Mouse (Mus musculus): ENCODE results near the gene Steap4. TPM values are rescaled to one million over a fixed set of nuclear protein-coding genes. Genes with fewer than 3 reads are reported as not detected.
A peak's percentile ranks its signal among the peaks of the same experiment; 100 is the strongest.

Gene Steap4
- total and polyA plus RNA-seq, 3 experiments: 23.4 to 29.3 (median 24.6) TPM

DNA sequence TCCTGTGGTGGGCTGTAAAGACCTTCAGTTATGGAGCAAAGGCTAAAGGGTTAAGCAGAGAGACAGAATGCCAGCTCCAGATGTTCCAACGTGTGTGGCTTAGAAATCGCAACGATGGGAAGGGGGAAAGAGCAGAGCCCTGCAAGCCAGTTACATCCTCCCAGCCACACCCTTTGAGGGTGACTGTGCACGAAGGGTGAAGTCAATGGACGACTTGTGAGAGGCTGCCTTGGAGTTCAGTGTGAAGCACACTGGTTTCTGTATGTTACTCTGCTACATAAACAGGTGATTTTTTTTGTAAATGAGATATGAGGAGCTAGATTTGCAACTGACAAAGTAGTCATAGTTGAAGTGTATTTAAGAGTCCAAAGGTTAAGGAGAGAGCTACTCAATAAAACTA, 33.5 kb downstream of the Steap4 start:
- Histone ChIP-seq H3K79me2 (replicated peaks; ENCODE audit: control insufficient read depth, insufficient read depth, low read length) (no peaks in the 10 kb centered on the region), H3K9ac (ENCODE audit: low read depth, low read length) (peak overlapping the region; percentile 38), H3K27me3 (ENCODE audit: control insufficient read depth, insufficient read depth, low read length) (no peaks in the 10 kb centered on the region), H3K4me3 (no peak overlapping the region), H3K36me3 (ENCODE audit: control insufficient read depth, insufficient read depth, low read length) (no peaks in the 10 kb centered on the region), H3K27ac (no peak overlapping the region), H3K4me1 (ENCODE audit: control insufficient read depth, insufficient read depth, low read length) (no peaks in the 10 kb centered on the region; the same call in 1 of the 2 replicates)
- no peak for DNase-seq
- intact Hi-C loops (cut with DNase I): no loop called here
- TF ChIP-seq EP300 (IDR thresholded peaks at IDR 0.05; ENCODE audit: insufficient read depth, low read depth, low read length) (no peak), CTCF (IDR thresholded peaks at IDR 0.05) (no peak), POLR2A (IDR thresholded peaks at IDR 0.05; ENCODE audit: insufficient read depth, low read depth, low read length) (no peak)
- 43% methylated on average over 5 of the region's 5 CpGs for WGBS

DNA sequence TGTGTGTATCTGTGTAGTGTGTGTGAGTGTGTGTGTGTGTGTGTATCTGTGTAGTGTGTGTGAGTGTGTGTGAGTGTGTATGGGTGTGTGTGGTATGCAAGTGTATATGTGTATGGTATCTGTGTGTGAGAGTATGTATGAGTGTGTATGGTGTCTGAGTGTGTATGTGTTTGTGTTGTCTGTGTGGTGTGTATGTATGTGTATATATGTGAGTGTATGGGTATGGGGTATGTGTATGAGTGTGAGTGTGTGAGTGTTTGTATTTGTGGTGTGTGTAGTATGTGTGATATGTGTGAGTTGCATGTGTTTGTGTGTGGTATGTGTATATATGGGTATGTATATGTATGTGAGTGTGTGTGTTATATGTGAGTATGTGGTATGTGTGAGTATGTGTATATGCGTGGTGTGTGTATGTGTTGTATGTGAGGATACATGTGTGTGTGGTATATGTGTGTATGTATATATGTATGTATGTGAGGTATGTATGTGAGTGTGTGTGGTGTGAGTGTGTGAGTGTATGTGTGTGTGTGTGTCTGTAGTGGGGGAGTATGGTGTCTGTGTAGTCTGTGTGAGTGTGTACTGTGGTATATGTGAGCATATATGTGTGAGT, 35.1 kb downstream of the Steap4 start:
- intact Hi-C loops (cut with DNase I): no loop called here
- no peak overlapping the region for H3K27ac ChIP-seq
- WGBS: 98% methylated on average over 1 of the region's 1 CpGs
- no peak overlapping the region for H3K9ac ChIP-seq (ENCODE audit: low read depth, low read length)
- H3K36me3 ChIP-seq (ENCODE audit: control insufficient read depth, insufficient read depth, low read length): no peaks in the 10 kb centered on the region
- no peak for TF ChIP-seq CTCF (IDR thresholded peaks at IDR 0.05)
- no peak overlapping the region for H3K4me3 ChIP-seq
- H3K4me1 ChIP-seq (ENCODE audit: control insufficient read depth, insufficient read depth, low read length): no peaks in the 10 kb centered on the region; the same call in 1 of the 2 replicates
- no peaks in the 10 kb centered on the region for H3K27me3 ChIP-seq (ENCODE audit: control insufficient read depth, insufficient read depth, low read length)
- no peaks in the 10 kb centered on the region for H3K79me2 ChIP-seq (replicated peaks; ENCODE audit: control insufficient read depth, insufficient read depth, low read length)
- DNase-seq: no peak

DNA sequence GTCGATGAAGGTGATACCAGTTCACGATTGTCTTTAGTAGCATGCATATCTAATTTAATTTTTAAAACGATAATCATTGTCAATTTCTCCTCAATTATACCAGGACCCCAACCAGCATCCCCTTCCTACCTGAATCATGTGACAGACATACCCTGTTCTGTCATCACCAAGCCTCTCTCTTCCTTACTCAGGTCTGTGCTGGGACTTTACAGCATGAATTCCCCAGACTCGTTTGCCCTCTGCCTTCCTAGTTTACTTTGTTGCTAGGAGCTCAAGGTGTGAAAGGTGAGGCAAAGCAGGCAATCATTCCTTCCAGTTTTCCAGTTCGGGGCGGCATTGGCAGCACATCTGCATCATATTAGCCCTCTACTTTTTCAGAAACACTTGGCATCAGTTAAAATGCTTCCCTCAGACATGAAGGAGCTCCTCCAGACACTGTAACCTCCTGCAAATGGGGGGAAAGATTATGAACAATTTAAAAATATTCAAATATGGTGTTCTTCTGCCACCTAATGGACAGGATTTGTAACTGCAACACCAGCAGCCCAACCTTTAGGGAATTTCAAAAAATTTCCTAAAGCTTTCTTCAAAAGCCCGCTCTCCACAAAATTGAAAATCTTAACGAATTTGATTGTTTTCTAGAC, 36.3 kb downstream of the Steap4 start:
- Histone ChIP-seq H3K36me3 (ENCODE audit: control insufficient read depth, insufficient read depth, low read length) (no peaks in the 10 kb centered on the region), H3K27me3 (ENCODE audit: control insufficient read depth, insufficient read depth, low read length) (no peaks in the 10 kb centered on the region), H3K79me2 (replicated peaks; ENCODE audit: control insufficient read depth, insufficient read depth, low read length) (no peaks in the 10 kb centered on the region), H3K4me3 (no peak overlapping the region), H3K27ac (no peak overlapping the region), H3K4me1 (ENCODE audit: control insufficient read depth, insufficient read depth, low read length) (no peaks in the 10 kb centered on the region), H3K9ac (ENCODE audit: low read depth, low read length) (no peak overlapping the region)
- 47% methylated on average over 8 of the region's 8 CpGs for WGBS
- DNase-seq: no peak
- no peak for TF ChIP-seq EP300 (IDR thresholded peaks at IDR 0.05; ENCODE audit: insufficient read depth, low read depth, low read length)
- peak; percentile 84 for TF ChIP-seq CTCF (IDR thresholded peaks at IDR 0.05)
- intact Hi-C loops (cut with DNase I): no loop called here

DNA sequence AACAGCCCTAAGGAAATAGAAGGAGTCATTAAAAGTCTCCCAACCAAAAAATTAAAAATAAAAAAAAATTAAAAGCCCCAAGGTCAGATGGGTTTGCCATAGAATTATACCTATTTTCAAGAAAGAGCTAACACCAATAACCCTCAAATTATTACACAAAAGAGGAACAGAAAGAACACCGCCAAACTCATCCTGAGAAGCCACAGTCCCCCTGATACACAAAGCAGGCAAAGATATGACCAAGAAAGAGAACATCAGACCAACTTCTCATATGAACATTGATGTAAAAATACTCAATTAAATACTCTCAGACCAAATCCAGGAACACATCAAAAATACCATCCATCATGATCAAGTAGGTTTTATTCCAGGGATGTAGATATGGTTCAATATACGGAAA, 36.8 kb downstream of the Steap4 start:
- Histone ChIP-seq H3K4me1 (ENCODE audit: control insufficient read depth, insufficient read depth, low read length) (no peaks in the 10 kb centered on the region), H3K27me3 (ENCODE audit: control insufficient read depth, insufficient read depth, low read length) (no peaks in the 10 kb centered on the region), H3K36me3 (ENCODE audit: control insufficient read depth, insufficient read depth, low read length) (no peaks in the 10 kb centered on the region), H3K9ac (ENCODE audit: low read depth, low read length) (no peak overlapping the region), H3K4me3 (no peak overlapping the region), H3K79me2 (replicated peaks; ENCODE audit: control insufficient read depth, insufficient read depth, low read length) (no peaks in the 10 kb centered on the region), H3K27ac (no peak overlapping the region)
- 92% methylated on average over 2 of the region's 2 CpGs for WGBS
- DNase-seq: no peak
- intact Hi-C loops (cut with DNase I): no loop called here
- no peak for TF ChIP-seq EP300 (IDR thresholded peaks at IDR 0.05; ENCODE audit: insufficient read depth, low read depth, low read length)
- TF ChIP-seq CTCF (IDR thresholded peaks at IDR 0.05): no peak
- no peak for TF ChIP-seq POLR2A (IDR thresholded peaks at IDR 0.05; ENCODE audit: insufficient read depth, low read depth, low read length)

DNA sequence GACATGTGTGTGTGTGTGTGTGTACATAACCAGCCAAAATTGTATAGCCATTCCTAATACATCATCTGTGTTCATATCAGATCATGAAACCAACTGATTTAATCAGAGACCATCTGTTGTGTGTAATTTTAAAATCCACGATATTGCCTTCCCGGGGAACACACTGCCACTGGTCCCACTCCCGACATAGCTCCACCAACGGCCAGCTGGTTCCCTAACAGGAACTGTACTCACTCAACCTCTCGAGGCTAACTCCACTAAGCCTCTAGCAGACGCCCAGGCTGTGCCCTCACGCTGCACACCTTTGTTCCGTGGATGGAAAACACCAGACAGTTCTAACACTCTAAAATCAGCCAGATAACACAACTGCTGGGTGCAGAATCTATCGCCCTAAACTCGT, 40.2 kb downstream of the Steap4 start:
- H3K36me3 ChIP-seq (ENCODE audit: control insufficient read depth, insufficient read depth, low read length): no peaks in the 10 kb centered on the region
- no peak for DNase-seq
- no peak for TF ChIP-seq CTCF (IDR thresholded peaks at IDR 0.05)
- no peak for TF ChIP-seq EP300 (IDR thresholded peaks at IDR 0.05; ENCODE audit: insufficient read depth, low read depth, low read length)
- TF ChIP-seq POLR2A (IDR thresholded peaks at IDR 0.05; ENCODE audit: insufficient read depth, low read depth, low read length): no peak
- H3K4me1 ChIP-seq (ENCODE audit: control insufficient read depth, insufficient read depth, low read length): no peaks in the 10 kb centered on the region
- H3K27me3 ChIP-seq (ENCODE audit: control insufficient read depth, insufficient read depth, low read length): no peaks in the 10 kb centered on the region
- no peak overlapping the region for H3K9ac ChIP-seq (ENCODE audit: low read depth, low read length)
- no peak overlapping the region for H3K27ac ChIP-seq
- intact Hi-C loops (cut with DNase I): no loop called here
- WGBS: 68% methylated on average over 10 of the region's 10 CpGs
- no peak overlapping the region for H3K4me3 ChIP-seq
- no peaks in the 10 kb centered on the region for H3K79me2 ChIP-seq (replicated peaks; ENCODE audit: control insufficient read depth, insufficient read depth, low read length)

DNA sequence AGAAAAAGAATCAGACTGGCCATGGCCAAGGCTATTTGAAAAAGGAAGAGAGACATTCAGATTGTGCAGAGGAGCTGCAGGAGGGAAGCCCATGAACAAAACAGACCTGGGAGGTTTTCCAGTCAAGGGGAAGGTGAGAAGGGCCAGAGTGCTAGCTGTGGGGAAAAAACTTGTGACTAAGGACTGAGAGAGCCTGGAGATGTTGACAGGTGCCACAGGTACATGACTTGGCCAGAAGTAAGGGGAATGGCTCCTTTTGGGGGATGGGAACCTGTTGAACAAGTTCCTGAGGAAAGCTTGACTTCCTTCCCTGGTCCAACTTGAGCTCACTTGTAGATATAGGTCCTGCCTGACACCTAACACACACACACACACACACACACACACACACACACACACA, 42.6 kb downstream of the Steap4 start:
- no peak for TF ChIP-seq EP300 (IDR thresholded peaks at IDR 0.05; ENCODE audit: insufficient read depth, low read depth, low read length)
- no peak for TF ChIP-seq POLR2A (IDR thresholded peaks at IDR 0.05; ENCODE audit: insufficient read depth, low read depth, low read length)
- TF ChIP-seq CTCF (IDR thresholded peaks at IDR 0.05): no peak
- Histone ChIP-seq H3K27me3 (ENCODE audit: control insufficient read depth, insufficient read depth, low read length) (no peaks in the 10 kb centered on the region), H3K36me3 (ENCODE audit: control insufficient read depth, insufficient read depth, low read length) (no peaks in the 10 kb centered on the region), H3K4me1 (ENCODE audit: control insufficient read depth, insufficient read depth, low read length) (no peaks in the 10 kb centered on the region), H3K27ac (no peak overlapping the region), H3K79me2 (replicated peaks; ENCODE audit: control insufficient read depth, insufficient read depth, low read length) (no peaks in the 10 kb centered on the region), H3K4me3 (no peak overlapping the region), H3K9ac (ENCODE audit: low read depth, low read length) (no peak overlapping the region)
- no peak for DNase-seq
- intact Hi-C loops (cut with DNase I): no loop called here

All from heart, adult 2 months (tissue).